Mouse (Mus musculus) lung, adult 18-20 months (tissue): ENCODE measurements at regions not wholly inside any gene's neighbourhood (a gene's known extent, or its start where the extent isn't known, plus 50 kb on each side); places are given as distances from the start of the nearest gene placed in this dataset.

Experiments used
- DNase-seq, 2 experiments: peaks; one replicate each; pipeline ENCODE4 v3.0.0; 2022; ENCODE audit warnings: mixed read lengths in 2 of 2

- DNase-seq = no peak
Observed at GRCm38 (mm10) chr11:111280769-111281168, 214.8 kb downstream of the Kcnj2 start.

- no peak for DNase-seq
Observed at GRCm38 (mm10) chr11:111281237-111282160, 215.5 kb downstream of the Kcnj2 start.

- DNase-seq = no peak
Observed at GRCm38 (mm10) chr11:111282283-111282682, 216.3 kb downstream of the Kcnj2 start.

GRCm38 (mm10) chr11:111290537-111290936 lies 224.6 kb downstream of the Kcnj2 start:
- peak in 1 of 2 experiments; percentile 5 for DNase-seq

GRCm38 (mm10) chr11:111296309-111296721 lies 230.4 kb downstream of the Kcnj2 start:
- DNase-seq = no peak

GRCm38 (mm10) chr11:111312802-111313201 lies 246.8 kb downstream of the Kcnj2 start:
- peak in 1 of 2 experiments; percentile 12 for DNase-seq

- DNase-seq = peak in 1 of 2 experiments; percentile 10
Observed at GRCm38 (mm10) chr11:111313566-111313965, 247.6 kb downstream of the Kcnj2 start.

- DNase-seq = no peak
Observed at GRCm38 (mm10) chr11:111321576-111321975, 255.6 kb downstream of the Kcnj2 start.

GRCm38 (mm10) chr11:111324453-111325010 lies 258.6 kb downstream of the Kcnj2 start:
- no peak for DNase-seq

- DNase-seq = no peak
Observed at GRCm38 (mm10) chr11:111326915-111327314, 261.0 kb downstream of the Kcnj2 start.

- DNase-seq = no peak
Observed at GRCm38 (mm10) chr11:111328258-111328657, 262.3 kb downstream of the Kcnj2 start.

- no peak for DNase-seq
Observed at GRCm38 (mm10) chr11:111331592-111331991, 265.6 kb downstream of the Kcnj2 start.

- no peak for DNase-seq
Observed at GRCm38 (mm10) chr11:111333021-111333420, 267.1 kb downstream of the Kcnj2 start.

GRCm38 (mm10) chr11:111347562-111347961 lies 281.6 kb downstream of the Kcnj2 start:
- no peak for DNase-seq

GRCm38 (mm10) chr11:111350028-111350427 lies 284.1 kb downstream of the Kcnj2 start:
- DNase-seq = no peak

GRCm38 (mm10) chr11:111363363-111363762 lies 297.4 kb downstream of the Kcnj2 start:
- DNase-seq = no peak

- no peak for DNase-seq
Observed at GRCm38 (mm10) chr11:111377165-111377564, 311.2 kb downstream of the Kcnj2 start.

- no peak for DNase-seq
Observed at GRCm38 (mm10) chr11:111379842-111380241, 313.9 kb downstream of the Kcnj2 start.

- no peak for DNase-seq
Observed at GRCm38 (mm10) chr11:111398706-111399105, 332.7 kb downstream of the Kcnj2 start.

- no peak for DNase-seq
Observed at GRCm38 (mm10) chr11:111409266-111409665, 343.3 kb downstream of the Kcnj2 start.

- peak in 1 of 2 experiments; percentile 57 for DNase-seq
Observed at GRCm38 (mm10) chr11:111424871-111425270, 358.9 kb downstream of the Kcnj2 start.

- DNase-seq = peak; percentile 32 to 61
Observed at GRCm38 (mm10) chr11:111426715-111427114, 360.8 kb downstream of the Kcnj2 start.

GRCm38 (mm10) chr11:111442257-111442656 lies 376.3 kb downstream of the Kcnj2 start:
- DNase-seq = no peak

GRCm38 (mm10) chr11:111443381-111443780 lies 377.4 kb downstream of the Kcnj2 start:
- no peak for DNase-seq
